Mouse (Mus musculus): Measurements from ENCODE around the gene Rab8b.

DNA sequence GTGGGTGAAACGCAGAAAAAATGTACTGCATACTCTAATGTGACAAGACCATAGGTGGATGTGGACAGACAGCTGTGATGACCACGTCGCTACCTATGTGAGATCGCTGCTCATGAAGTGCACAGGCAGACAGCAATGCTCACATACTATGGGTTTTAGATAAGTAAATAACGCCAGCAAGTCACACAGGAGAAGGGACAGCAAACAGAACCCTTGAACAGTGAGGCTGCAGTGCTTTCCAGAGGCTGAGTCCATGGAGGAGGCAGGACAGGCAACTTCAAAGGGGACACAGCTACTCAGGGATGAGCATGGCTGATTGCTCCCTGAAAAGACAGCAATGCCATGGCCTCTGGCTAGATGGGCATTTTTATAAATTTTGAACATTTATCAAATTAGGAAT, 72.7 kb downstream of the Rab8b start:
- TF ChIP-seq CTCF (IDR thresholded peaks at IDR 0.05; ENCODE audit: low read depth, low read length) (no peak), POLR2A (IDR thresholded peaks at IDR 0.05; ENCODE audit: insufficient read depth, low read length) (no peak)

Measured in ES-Bruce4 (cell line).